Mouse (Mus musculus): ENCODE measurements around the gene Mnd1. TPM values are rescaled to one million over a fixed set of nuclear protein-coding genes. Genes with fewer than 3 reads are reported as not detected.

Gene Mnd1
- polyA plus RNA-seq, 1 experiment from 2014 or later, result 14.2 TPM

GRCm38 (mm10) chr3:84154721-84155141 is 855 bp downstream of the Mnd1 start:
- no peaks in the 10 kb centered on the region for H3K36me3 ChIP-seq (ENCODE audit: control insufficient read depth, insufficient read depth, low read length)
- peak overlapping the region; percentile 90 for H3K27ac ChIP-seq (ENCODE audit: low read depth, low read length)
- no peaks in the 10 kb centered on the region for H3K27me3 ChIP-seq (replicated peaks; ENCODE audit: control insufficient read depth, insufficient read depth, low read length)
- H3K4me1 ChIP-seq (replicated peaks; ENCODE audit: control insufficient read depth, insufficient read depth, low read length), result peaks cover 5% of the 10 kb centered on the region; the same call in 1 of the 2 replicates
- peak overlapping the region; percentile 98 for H3K4me2 ChIP-seq
- no peak for ATAC-seq (replicated peaks; ENCODE audit: low FRiP score)
- peak overlapping the region; percentile 44 for H3K9ac ChIP-seq (ENCODE audit: low read depth, low read length)
- peak overlapping the region; percentile 68 for H3K4me3 ChIP-seq (ENCODE audit: low read depth, low read length)
- 7% methylated on average over 12 of the region's 12 CpGs for WGBS
- peak; percentile 48 for DNase-seq (ENCODE audit: low spot score)
- H3K9me3 ChIP-seq (ENCODE audit: control insufficient read depth, low read length), result peaks cover under 1% of the 10 kb centered on the region; the same call in 1 of the 2 replicates

- ATAC-seq (replicated peaks; ENCODE audit: low FRiP score) (no peak), DNase-seq (ENCODE audit: low spot score) (no peak)
- Histone ChIP-seq H3K4me2 (no peak overlapping the region), H3K27me3 (replicated peaks; ENCODE audit: control insufficient read depth, insufficient read depth, low read length) (no peaks in the 10 kb centered on the region), H3K9me3 (ENCODE audit: control insufficient read depth, low read length) (peaks cover 3% of the 10 kb centered on the region; the same call in 1 of the 2 replicates), H3K9ac (ENCODE audit: low read depth, low read length) (no peak overlapping the region), H3K4me1 (replicated peaks; ENCODE audit: control insufficient read depth, insufficient read depth, low read length) (0 out of 2 replicates have a peak, but pooled peaks cover 3% of the 10 kb centered on the region), H3K4me3 (ENCODE audit: low read depth, low read length) (no peak overlapping the region), H3K36me3 (ENCODE audit: control insufficient read depth, insufficient read depth, low read length) (no peaks in the 10 kb centered on the region; the same call in 1 of the 2 replicates), H3K27ac (ENCODE audit: low read depth, low read length) (no peak overlapping the region)
- WGBS, result 95% methylated on average over 3 of the region's 3 CpGs
These were observed 5.8 kb downstream of the Mnd1 start for GRCm38 (mm10) chr3:84149831-84150230.

GRCm38 (mm10) chr3:84140947-84141346 is 14.6 kb downstream of the Mnd1 start:
- H3K9me3 ChIP-seq (ENCODE audit: control insufficient read depth, low read length), result no peaks in the 10 kb centered on the region
- no peaks in the 10 kb centered on the region for H3K36me3 ChIP-seq (ENCODE audit: control insufficient read depth, insufficient read depth, low read length)
- ATAC-seq (replicated peaks; ENCODE audit: low FRiP score) (no peak), DNase-seq (ENCODE audit: low spot score) (no peak)
- no peak overlapping the region for H3K27ac ChIP-seq (ENCODE audit: low read depth, low read length)
- WGBS, result 78% methylated on average over 7 of the region's 7 CpGs
- no peak overlapping the region for H3K4me3 ChIP-seq (ENCODE audit: low read depth, low read length)
- H3K4me2 ChIP-seq, result no peak overlapping the region
- H3K4me1 ChIP-seq (replicated peaks; ENCODE audit: control insufficient read depth, insufficient read depth, low read length), result no peaks in the 10 kb centered on the region; the same call in 1 of the 2 replicates
- no peak overlapping the region for H3K9ac ChIP-seq (ENCODE audit: low read depth, low read length)
- no peaks in the 10 kb centered on the region for H3K27me3 ChIP-seq (replicated peaks; ENCODE audit: control insufficient read depth, insufficient read depth, low read length)

GRCm38 (mm10) chr3:84136509-84136908 is 19.1 kb downstream of the Mnd1 start:
- Histone ChIP-seq H3K36me3 (ENCODE audit: control insufficient read depth, insufficient read depth, low read length) (no peaks in the 10 kb centered on the region), H3K4me2 (no peak overlapping the region), H3K9me3 (ENCODE audit: control insufficient read depth, low read length) (no peaks in the 10 kb centered on the region), H3K27ac (ENCODE audit: low read depth, low read length) (no peak overlapping the region), H3K9ac (ENCODE audit: low read depth, low read length) (no peak overlapping the region), H3K4me3 (ENCODE audit: low read depth, low read length) (no peak overlapping the region), H3K27me3 (replicated peaks; ENCODE audit: control insufficient read depth, insufficient read depth, low read length) (no peaks in the 10 kb centered on the region), H3K4me1 (replicated peaks; ENCODE audit: control insufficient read depth, insufficient read depth, low read length) (peaks cover 5% of the 10 kb centered on the region)
- DNase-seq (ENCODE audit: low spot score) (no peak), ATAC-seq (replicated peaks; ENCODE audit: low FRiP score) (peak; percentile 71)
- 75% methylated on average over 7 of the region's 7 CpGs for WGBS

GRCm38 (mm10) chr3:84135933-84136332 is 19.7 kb downstream of the Mnd1 start:
- Histone ChIP-seq H3K9me3 (ENCODE audit: control insufficient read depth, low read length) (no peaks in the 10 kb centered on the region), H3K4me3 (ENCODE audit: low read depth, low read length) (peak overlapping the region; percentile 18; the same call in 1 of the 2 replicates), H3K9ac (ENCODE audit: low read depth, low read length) (no peak overlapping the region), H3K27ac (ENCODE audit: low read depth, low read length) (no peak overlapping the region; the same call in 1 of the 2 replicates), H3K4me1 (replicated peaks; ENCODE audit: control insufficient read depth, insufficient read depth, low read length) (peaks cover 5% of the 10 kb centered on the region), H3K36me3 (ENCODE audit: control insufficient read depth, insufficient read depth, low read length) (no peaks in the 10 kb centered on the region), H3K4me2 (peak overlapping the region; percentile 54), H3K27me3 (replicated peaks; ENCODE audit: control insufficient read depth, insufficient read depth, low read length) (no peaks in the 10 kb centered on the region)
- ATAC-seq (replicated peaks; ENCODE audit: low FRiP score), result 0 out of 2 replicates have a peak, but pooled peaks have one; percentile 1
- WGBS, result 70% methylated on average over 6 of the region's 6 CpGs
- no peak for DNase-seq (ENCODE audit: low spot score)

GRCm38 (mm10) chr3:84135387-84135786 is 20.2 kb downstream of the Mnd1 start:
- Histone ChIP-seq H3K4me3 (ENCODE audit: low read depth, low read length) (peak overlapping the region; percentile 18; the same call in 1 of the 2 replicates), H3K27me3 (replicated peaks; ENCODE audit: control insufficient read depth, insufficient read depth, low read length) (no peaks in the 10 kb centered on the region), H3K9ac (ENCODE audit: low read depth, low read length) (no peak overlapping the region), H3K9me3 (ENCODE audit: control insufficient read depth, low read length) (no peaks in the 10 kb centered on the region), H3K4me1 (replicated peaks; ENCODE audit: control insufficient read depth, insufficient read depth, low read length) (peaks cover 5% of the 10 kb centered on the region), H3K27ac (ENCODE audit: low read depth, low read length) (no peak overlapping the region; the same call in 1 of the 2 replicates), H3K4me2 (peak overlapping the region; percentile 54), H3K36me3 (ENCODE audit: control insufficient read depth, insufficient read depth, low read length) (no peaks in the 10 kb centered on the region)
- DNase-seq (ENCODE audit: low spot score) (peak; percentile 55), ATAC-seq (replicated peaks; ENCODE audit: low FRiP score) (peak; percentile 99)
- 34% methylated on average over 9 of the region's 9 CpGs for WGBS

- no peak for ATAC-seq (replicated peaks; ENCODE audit: low FRiP score)
- Histone ChIP-seq H3K4me3 (ENCODE audit: low read depth, low read length) (no peak overlapping the region), H3K4me2 (no peak overlapping the region), H3K36me3 (ENCODE audit: control insufficient read depth, insufficient read depth, low read length) (no peaks in the 10 kb centered on the region), H3K27me3 (replicated peaks; ENCODE audit: control insufficient read depth, insufficient read depth, low read length) (no peaks in the 10 kb centered on the region), H3K27ac (ENCODE audit: low read depth, low read length) (no peak overlapping the region), H3K4me1 (replicated peaks; ENCODE audit: control insufficient read depth, insufficient read depth, low read length) (peaks cover 5% of the 10 kb centered on the region), H3K9me3 (ENCODE audit: control insufficient read depth, low read length) (no peaks in the 10 kb centered on the region), H3K9ac (ENCODE audit: low read depth, low read length) (no peak overlapping the region)
- no peak for DNase-seq (ENCODE audit: low spot score)
- WGBS, result 85% methylated on average over 3 of the region's 3 CpGs
These were observed 24.2 kb downstream of the Mnd1 start for GRCm38 (mm10) chr3:84131369-84131768.

- WGBS, result 77% methylated on average over 5 of the region's 5 CpGs
- DNase-seq (ENCODE audit: low spot score), result no peak
- Histone ChIP-seq H3K9ac (ENCODE audit: low read depth, low read length) (no peak overlapping the region), H3K27me3 (replicated peaks; ENCODE audit: control insufficient read depth, insufficient read depth, low read length) (no peaks in the 10 kb centered on the region), H3K4me2 (no peak overlapping the region), H3K4me1 (replicated peaks; ENCODE audit: control insufficient read depth, insufficient read depth, low read length) (peaks cover 4% of the 10 kb centered on the region), H3K4me3 (ENCODE audit: low read depth, low read length) (no peak overlapping the region), H3K9me3 (ENCODE audit: control insufficient read depth, low read length) (no peaks in the 10 kb centered on the region), H3K36me3 (ENCODE audit: control insufficient read depth, insufficient read depth, low read length) (no peaks in the 10 kb centered on the region), H3K27ac (ENCODE audit: low read depth, low read length) (no peak overlapping the region)
- ATAC-seq (replicated peaks; ENCODE audit: low FRiP score), result no peak
These were observed 24.8 kb downstream of the Mnd1 start for GRCm38 (mm10) chr3:84130776-84131175.
